Mouse (Mus musculus) lung, embryonic 16.5 days (tissue): Measurements from ENCODE around the gene Ech1. TPM values are rescaled to one million over a fixed set of nuclear protein-coding genes. Genes with fewer than 3 reads are reported as not detected.
"Not testable (repeated sequence)": the region's sequence is repeated elsewhere in the genome, so short reads cannot be mapped to it uniquely, and the experiment has no call there.

Experiments used
- ATAC-seq: fragments of 200-750 bp; cut with Nextera tagmentation; 2 replicates; pipeline ENCODE4 v1.8.0; 2017; ENCODE audit warnings: low read depth, mild to moderate bottlenecking, moderate library complexity
- H3K27ac ChIP-seq: fragments of 300-500 bp; sonication (generic); 2 replicates; pipeline ENCODE4 v1.5.1; 2014; ENCODE audit warnings: mild to moderate bottlenecking, control low read depth, low read length
- H3K27me3 ChIP-seq: fragments of 300-500 bp; sonication (generic); 2 replicates; pipeline ENCODE4 v1.6.1; 2014; ENCODE audit warnings: low read depth, low read length, mixed read lengths; ENCODE audit not compliant: control insufficient read depth, insufficient read depth
- H3K36me3 ChIP-seq: fragments of 300-500 bp; sonication (generic); 2 replicates; pipeline ENCODE4 v1.6.1; 2014; ENCODE audit warnings: low read length; ENCODE audit not compliant: control insufficient read depth, insufficient read depth
- H3K4me1 ChIP-seq: fragments of 300-500 bp; sonication (generic); replicated peaks from 2 replicates; pipeline ENCODE4 v1.6.1; 2014; ENCODE audit warnings: low read length, mixed read lengths; ENCODE audit not compliant: control insufficient read depth, insufficient read depth
- H3K4me2 ChIP-seq: fragments of 300-500 bp; sonication (generic); 2 replicates; pipeline ENCODE4 v1.6.1; 2014; ENCODE audit warnings: low read depth, low read length, control low read depth
- H3K4me3 ChIP-seq: fragments of 300-500 bp; sonication (generic); 2 replicates; pipeline ENCODE4 v1.5.1; 2014; ENCODE audit warnings: mild to moderate bottlenecking, low read length, control low read depth
- H3K9ac ChIP-seq: fragments of 300-500 bp; sonication (generic); 2 replicates; pipeline ENCODE4 v1.6.1; 2014; ENCODE audit warnings: low read length, control low read depth
- H3K9me3 ChIP-seq: fragments of 300-500 bp; sonication (generic); 2 replicates; pipeline ENCODE4 v1.6.1; 2016; ENCODE audit warnings: low read length; ENCODE audit not compliant: control insufficient read depth
- whole genome bisulfite sequencing: fragments of 180-500 bp; shearing (Covaris S2); extraction: QIAGEN DNeasy Blood & Tissue Kit; methylation state at CpG from one replicate; pipeline ENCODE4 v1.1.7; 2014; 5-methylcytosine and 5-hydroxymethylcytosine counted together
- polyA plus RNA-seq: library from polyadenylated mRNA; unstranded; fragments of >200 nt; fragmentation: Nextera tagmentation; extraction: Ambion mirVana; gene quantifications from 2 replicates; pipeline ENCODE4 v1.2.1, GENCODE M21; 2015

Gene Ech1
- polyA plus RNA-seq, 1 experiment from 2014 or later: 184 TPM

DNA sequence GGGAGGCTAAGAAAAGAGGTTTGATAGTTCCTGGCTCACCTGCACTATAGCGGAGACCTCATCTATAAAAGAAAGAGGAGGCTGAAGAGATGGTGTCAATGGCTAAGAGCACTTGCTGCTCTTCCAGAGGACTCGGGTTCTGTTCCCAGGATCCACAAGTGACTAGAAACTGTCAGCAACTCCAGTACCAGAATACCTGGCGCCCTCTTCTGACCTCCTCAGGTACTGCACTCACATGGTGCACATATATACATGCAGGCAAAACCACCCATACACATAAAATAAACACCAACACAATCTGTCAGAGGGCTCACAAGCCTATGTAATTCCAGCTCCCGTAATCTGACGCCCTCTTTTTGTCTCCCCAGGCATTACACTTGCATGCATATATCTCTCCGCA lies 35.9 kb downstream of the Ech1 start:
- Histone ChIP-seq H3K9me3 (no peaks in the 10 kb centered on the region), H3K9ac (no peak overlapping the region), H3K27me3 (no peaks in the 10 kb centered on the region), H3K4me2 (no peak overlapping the region), H3K27ac (no peak overlapping the region), H3K4me1 (peaks cover 6% of the 10 kb centered on the region), H3K36me3 (no peaks in the 10 kb centered on the region), H3K4me3 (no peak overlapping the region)
- WGBS: 89% methylated on average over 6 of the region's 6 CpGs
- no peak for ATAC-seq

DNA sequence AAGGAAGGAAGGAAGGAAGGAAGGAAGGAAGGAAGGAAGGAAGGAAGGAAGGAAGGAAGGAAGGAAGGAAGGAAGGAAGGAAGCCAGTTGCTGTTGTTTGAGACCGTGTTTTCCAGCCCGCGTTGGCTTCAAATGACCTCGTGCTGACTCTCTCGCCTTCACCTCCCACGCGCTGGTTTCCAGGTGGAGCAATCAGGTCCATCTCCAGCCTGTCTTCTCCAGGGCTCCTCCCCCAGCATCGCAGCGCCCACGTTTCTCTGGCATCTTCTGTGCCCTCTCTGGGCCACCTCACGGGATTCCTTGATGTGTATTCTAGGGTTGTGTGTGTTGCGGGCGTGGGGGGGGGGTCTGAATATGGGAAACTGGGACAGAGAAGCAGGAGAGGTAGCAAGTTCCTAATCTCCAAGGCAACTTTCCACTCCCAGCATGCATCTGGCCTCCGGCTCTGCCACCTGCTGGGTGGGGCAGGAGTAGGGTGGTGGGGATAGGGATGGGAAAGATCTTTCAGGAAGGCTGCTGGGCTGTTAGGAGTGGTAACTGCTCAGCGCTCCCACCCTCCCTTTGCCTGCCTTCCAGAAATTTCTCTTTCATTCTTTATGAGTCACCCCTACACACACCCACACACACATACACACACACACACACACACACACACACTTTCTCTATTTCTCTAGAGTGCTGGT lies 37.9 kb downstream of the Ech1 start:
- H3K36me3 ChIP-seq: no peaks in the 10 kb centered on the region
- no peak overlapping the region for H3K4me3 ChIP-seq
- WGBS: 72% methylated on average over 15 of the region's 15 CpGs
- H3K9ac ChIP-seq: no peak overlapping the region
- peaks cover 13% of the 10 kb centered on the region for H3K4me1 ChIP-seq
- H3K27ac ChIP-seq: no peak overlapping the region
- no peaks in the 10 kb centered on the region for H3K27me3 ChIP-seq
- H3K4me2 ChIP-seq: no peak overlapping the region
- H3K9me3 ChIP-seq: no peaks in the 10 kb centered on the region
- ATAC-seq: no peak

DNA sequence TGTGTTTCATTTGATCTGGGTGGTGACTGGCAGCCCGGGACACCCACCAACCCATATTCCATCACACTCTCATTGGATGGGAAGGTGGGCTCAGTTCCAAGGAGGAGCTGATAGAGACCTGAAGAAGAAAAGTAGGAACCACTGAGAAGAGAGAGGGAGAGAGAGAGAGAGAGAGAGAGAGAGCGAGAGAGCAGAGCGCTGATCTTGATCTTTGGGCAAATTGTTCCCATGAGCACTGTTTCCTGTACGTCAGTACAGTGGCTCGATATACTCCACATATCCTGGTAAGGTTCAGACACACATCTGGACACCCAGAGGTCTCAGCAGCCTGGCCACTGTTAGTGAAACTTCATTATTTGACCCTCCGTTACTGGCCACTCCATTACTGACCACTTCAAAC lies 38.5 kb downstream of the Ech1 start, which contains the start of gene Lgals7:
Lgals7 (plus strand) TSS at position 314 of the 400 bp plus-strand sequence.
- peaks cover 13% of the 10 kb centered on the region for H3K4me1 ChIP-seq
- no peaks in the 10 kb centered on the region for H3K9me3 ChIP-seq
- no peaks in the 10 kb centered on the region for H3K27me3 ChIP-seq
- no peak within 1 kb of the TSS for H3K4me2 ChIP-seq
- no peak for ATAC-seq
- 72% methylated on average over 6 of the region's 6 CpGs for WGBS
- H3K27ac ChIP-seq: no peak within 1 kb of the TSS
- H3K9ac ChIP-seq: no peak within 1 kb of the TSS
- H3K4me3 ChIP-seq: no peak within 1 kb of the TSS
- H3K36me3 ChIP-seq: no peaks in the 10 kb centered on the region

DNA sequence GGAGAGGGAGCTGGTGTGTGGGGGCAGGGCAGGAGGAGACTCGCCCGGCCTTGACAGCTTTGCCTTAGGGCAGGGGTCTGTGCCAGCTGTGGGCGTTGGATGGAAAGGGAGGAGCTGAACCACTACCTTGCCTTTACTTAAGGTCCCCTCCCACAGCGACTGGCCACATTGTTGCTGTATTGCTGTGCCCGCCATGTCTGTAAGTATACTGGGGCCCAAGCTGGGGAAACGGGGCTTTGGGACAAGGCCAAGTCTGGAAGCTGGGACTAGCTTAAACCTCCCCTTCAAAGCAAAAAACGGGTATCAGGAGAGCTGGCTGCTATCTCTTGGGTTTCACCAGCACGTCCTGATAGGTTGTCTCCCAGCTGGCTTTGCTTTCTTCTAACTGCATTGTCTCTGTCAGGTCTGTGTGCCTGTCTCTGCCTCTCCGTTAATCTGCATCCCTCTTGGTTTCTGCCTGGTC lies 39.3 kb downstream of the Ech1 start:
- no peak overlapping the region for H3K4me2 ChIP-seq

DNA sequence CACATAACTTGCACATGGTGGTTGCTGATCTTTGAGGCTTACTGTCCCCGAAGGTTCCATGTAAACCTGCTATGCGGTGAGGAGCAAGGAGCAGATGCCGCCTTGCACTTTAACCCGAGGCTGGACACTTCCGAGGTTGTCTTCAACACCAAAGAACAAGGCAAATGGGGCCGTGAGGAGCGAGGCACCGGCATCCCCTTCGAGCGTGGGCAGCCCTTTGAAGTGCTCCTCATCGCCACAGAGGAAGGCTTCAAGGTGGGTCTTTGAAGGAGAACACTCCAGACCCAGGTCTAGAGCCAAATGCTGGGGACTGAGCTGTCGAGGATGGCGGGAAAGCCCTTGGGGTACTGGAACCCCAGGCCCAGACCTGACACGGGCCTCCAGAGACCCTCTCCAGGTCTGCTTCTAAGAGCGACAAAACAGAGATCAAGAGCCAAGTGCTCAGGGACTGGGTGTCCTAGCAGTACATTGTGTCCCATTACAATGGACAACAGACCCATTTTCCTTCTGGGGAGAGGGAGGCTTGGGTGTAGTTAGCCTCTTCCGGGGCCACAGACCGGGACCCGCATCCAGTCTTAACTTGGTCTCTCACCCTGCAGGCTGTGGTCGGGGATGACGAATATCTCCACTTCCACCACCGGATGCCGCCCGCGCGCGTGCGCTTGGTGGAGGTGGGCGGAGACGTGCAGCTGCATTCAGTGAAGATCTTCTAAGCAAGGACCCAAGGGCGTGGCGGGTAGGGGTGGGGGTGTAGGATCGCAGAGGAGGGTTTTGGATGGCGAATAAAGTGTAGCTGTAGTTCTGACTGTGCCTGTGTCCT lies 40.7 kb downstream of the Ech1 start:
- peak; percentile 81 for ATAC-seq
- peak overlapping the region; percentile 43; the same call in 1 of the 2 replicates for H3K27ac ChIP-seq
- H3K4me3 ChIP-seq: peak overlapping the region; percentile 36
- WGBS: 35% methylated on average over 33 of the region's 33 CpGs
- no peaks in the 10 kb centered on the region for H3K9me3 ChIP-seq
- H3K4me2 ChIP-seq: peak overlapping the region; percentile 56
- H3K9ac ChIP-seq: peak overlapping the region; percentile 57
- H3K27me3 ChIP-seq: no peaks in the 10 kb centered on the region
- no peaks in the 10 kb centered on the region for H3K36me3 ChIP-seq
- H3K4me1 ChIP-seq: peaks cover 13% of the 10 kb centered on the region

More for the DNA sequence above, 39.3 kb downstream of the Ech1 start:
- no peak overlapping the region for H3K4me3 ChIP-seq
- 33% methylated on average over 9 of the region's 9 CpGs for WGBS
- peaks cover 13% of the 10 kb centered on the region for H3K4me1 ChIP-seq
- ATAC-seq: no peak
- no peak overlapping the region for H3K9ac ChIP-seq
- H3K36me3 ChIP-seq: no peaks in the 10 kb centered on the region
- no peaks in the 10 kb centered on the region for H3K9me3 ChIP-seq
- H3K27me3 ChIP-seq: no peaks in the 10 kb centered on the region
- no peak overlapping the region for H3K27ac ChIP-seq

DNA sequence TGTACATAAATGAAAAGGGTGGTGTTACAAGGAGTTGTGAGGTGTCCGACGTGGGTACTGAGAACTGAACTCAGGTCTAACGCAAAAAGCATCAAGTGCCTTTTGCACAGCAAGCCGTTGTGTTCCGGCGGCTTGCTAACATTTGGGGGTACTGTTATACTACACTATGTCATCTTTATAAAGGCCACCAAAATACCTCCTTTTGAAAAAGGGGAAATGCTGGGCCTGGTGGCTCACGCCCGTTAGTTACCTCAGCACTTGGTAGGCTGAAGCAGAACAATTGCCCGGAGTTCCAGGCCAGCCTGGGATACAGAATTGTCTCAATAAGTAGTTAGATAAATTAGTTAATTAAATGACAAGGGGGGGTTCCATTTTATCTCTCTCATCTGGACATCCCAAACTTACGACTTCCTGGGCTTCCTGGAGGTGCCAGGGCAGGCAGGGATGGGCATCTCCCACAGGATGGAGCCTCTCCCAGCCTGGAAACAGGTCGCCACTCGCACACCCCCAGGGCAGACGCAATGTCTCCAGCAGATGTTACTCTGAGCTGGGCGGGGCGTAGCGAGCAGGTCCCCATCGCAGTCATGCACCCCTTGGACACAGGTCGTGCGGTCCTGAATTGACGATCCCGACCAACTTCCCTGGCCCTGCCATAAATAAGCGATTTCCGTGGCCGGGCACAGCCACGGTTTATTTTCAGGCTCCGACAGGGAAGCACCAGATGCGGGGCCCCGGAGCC lies 41.9 kb downstream of the Ech1 start:
- WGBS: 89% methylated on average over 28 of the region's 28 CpGs
- ATAC-seq: no peak
- H3K4me3 ChIP-seq: no peak overlapping the region
- no peak overlapping the region for H3K27ac ChIP-seq
- no peaks in the 10 kb centered on the region for H3K9me3 ChIP-seq
- H3K27me3 ChIP-seq: no peaks in the 10 kb centered on the region
- no peaks in the 10 kb centered on the region for H3K36me3 ChIP-seq
- no peak overlapping the region for H3K4me2 ChIP-seq
- peaks cover 13% of the 10 kb centered on the region for H3K4me1 ChIP-seq
- no peak overlapping the region for H3K9ac ChIP-seq

DNA sequence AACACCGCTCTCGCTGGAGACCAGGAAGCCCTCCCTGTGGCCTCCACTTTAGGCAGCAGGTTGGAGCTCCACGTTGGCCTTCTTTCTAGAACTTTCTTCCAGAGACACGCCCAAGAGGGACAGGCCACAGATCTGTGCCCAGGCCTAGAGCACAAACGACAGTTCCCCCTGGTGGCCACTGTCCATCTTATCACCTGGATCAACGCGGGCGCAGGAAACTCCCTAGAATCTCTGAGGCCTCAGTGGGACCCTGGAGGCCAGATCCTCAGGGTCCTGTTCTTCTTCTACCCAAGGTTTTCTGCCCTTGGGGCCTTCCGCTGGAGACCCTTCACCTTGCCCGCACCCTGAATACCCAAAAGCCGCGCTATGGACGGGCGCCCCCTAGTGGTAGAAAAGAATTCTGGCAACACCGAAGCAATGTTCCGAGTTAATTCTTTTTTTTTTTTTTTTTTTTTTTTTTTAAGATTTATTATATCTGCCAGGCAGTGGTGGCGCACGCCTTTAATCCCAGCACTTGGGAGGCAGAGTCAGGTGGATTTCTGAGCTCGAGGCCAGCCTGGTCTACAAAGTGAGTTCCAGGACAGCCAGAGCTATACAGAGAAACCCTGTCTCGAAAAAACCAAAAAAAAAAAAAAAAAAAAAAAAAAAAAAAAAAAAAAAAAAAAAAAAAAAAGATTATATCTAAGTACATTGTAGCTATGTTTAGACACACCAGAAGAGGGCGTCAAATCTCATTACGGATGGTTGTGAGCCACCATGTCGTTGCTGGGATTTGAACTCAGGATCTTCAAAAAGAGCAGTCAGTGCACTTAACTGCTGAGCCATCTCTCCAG lies 42.7 kb downstream of the Ech1 start:
- H3K27me3 ChIP-seq, H3K27ac ChIP-seq, H3K9me3 ChIP-seq, H3K36me3 ChIP-seq: not testable (repeated sequence)
- peak; percentile 51 for ATAC-seq
- Histone ChIP-seq H3K4me3 (0 out of 2 replicates have a peak overlapping the region, but pooled peaks have one; percentile 18), H3K4me1 (peaks cover 13% of the 10 kb centered on the region), H3K4me2 (peak overlapping the region; percentile 45), H3K9ac (peak overlapping the region; percentile 53; the same call in 1 of the 2 replicates)
- 24% methylated on average over 23 of the region's 23 CpGs for WGBS

DNA sequence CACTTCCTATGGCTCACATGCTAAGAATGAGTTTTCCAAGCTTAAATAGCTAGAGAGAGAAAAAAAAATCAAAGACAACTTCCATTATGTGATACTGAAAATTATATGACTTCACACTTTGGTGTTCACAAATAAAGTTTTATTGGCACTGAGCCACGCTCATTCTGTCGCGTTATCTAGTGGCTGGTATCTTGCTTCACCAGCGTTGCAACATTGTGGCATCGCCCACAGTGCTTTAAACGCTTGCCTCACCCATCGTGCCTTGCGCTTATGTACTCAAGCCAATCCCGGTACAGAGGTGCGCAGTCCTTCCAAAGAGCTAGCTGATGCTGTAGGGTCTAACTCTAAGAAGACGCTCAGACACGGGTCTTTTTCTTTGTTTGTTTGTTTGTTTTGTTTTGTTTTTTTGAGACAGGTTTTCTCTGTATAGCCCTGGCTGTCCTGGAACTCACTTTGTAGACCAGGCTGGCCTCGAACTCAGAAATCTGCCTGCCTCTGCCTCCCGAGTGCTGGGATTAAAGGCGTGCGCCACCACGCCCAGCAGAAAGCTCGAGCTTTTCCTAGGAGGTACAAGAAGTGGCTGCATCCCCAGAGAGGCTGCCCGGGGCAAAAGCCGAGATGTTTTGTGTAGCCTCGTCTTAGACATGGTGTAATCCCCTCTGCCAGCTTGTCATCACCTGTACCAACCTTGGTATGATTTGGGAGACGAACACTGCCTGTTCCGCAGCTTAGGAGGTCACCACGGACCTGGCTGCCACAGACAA lies 46.1 kb downstream of the Ech1 start:
- Histone ChIP-seq H3K9ac (no peak overlapping the region), H3K4me2 (no peak overlapping the region), H3K27me3 (no peaks in the 10 kb centered on the region), H3K9me3 (no peaks in the 10 kb centered on the region), H3K4me3 (no peak overlapping the region), H3K4me1 (peaks cover 5% of the 10 kb centered on the region), H3K27ac (no peak overlapping the region), H3K36me3 (no peaks in the 10 kb centered on the region)
- ATAC-seq: no peak
- 80% methylated on average over 24 of the region's 24 CpGs for WGBS
